Mouse (Mus musculus) myocyte (in vitro differentiated cells): Measurements from ENCODE around the gene Setd5. TPM values are rescaled to one million over a fixed set of nuclear protein-coding genes. Genes with fewer than 3 reads are reported as not detected.

Experiments used
- H3K27me3 ChIP-seq: one replicate; pipeline ENCODE4 v1.6.1; 2011; ENCODE audit not compliant: control insufficient read depth, insufficient read depth, insufficient read length
- H3K36me3 ChIP-seq: one replicate; pipeline ENCODE4 v1.6.1; 2011; ENCODE audit not compliant: control insufficient read depth, insufficient read depth
- H3K4me2 ChIP-seq: one replicate; pipeline ENCODE4 v1.6.1; 2011; ENCODE audit warnings: low read depth, control low read depth
- H3K4me3 ChIP-seq: one replicate; pipeline ENCODE4 v1.5.1; 2011; ENCODE audit warnings: mild to moderate bottlenecking, control low read depth, moderate library complexity
- H3K79me2 ChIP-seq: one replicate; pipeline ENCODE4 v1.6.1; 2011; ENCODE audit not compliant: control insufficient read depth, insufficient read depth
- H3ac ChIP-seq: one replicate; pipeline ENCODE4 v1.6.1; 2011; ENCODE audit not compliant: control insufficient read depth, insufficient read length
- CEBPB ChIP-seq: IDR thresholded peaks from 2 replicates; pipeline ENCODE4 v1.6.1; 2011; ENCODE audit warnings: mild to moderate bottlenecking, moderate library complexity; ENCODE audit not compliant: poor library complexity, insufficient read depth, severe bottlenecking
- E2F4 ChIP-seq: IDR thresholded peaks from one replicate; pipeline ENCODE4 v1.6.1; 2011; ENCODE audit warnings: mild to moderate bottlenecking, control low read depth, moderate library complexity; ENCODE audit not compliant: insufficient read depth
- MAX ChIP-seq: IDR thresholded peaks from one replicate; pipeline ENCODE4 v1.6.1; 2011; ENCODE audit warnings: low read depth, mild to moderate bottlenecking, control low read depth
- MYOD1 ChIP-seq, 3 experiments: IDR thresholded peaks; one replicate each; pipeline ENCODE4 v1.6.1; 2011; ENCODE audit warnings: control low read depth in 2 of 3, low read depth in 2 of 3, mild to moderate bottlenecking in 2 of 3, moderate library complexity in 1 of 3; ENCODE audit not compliant: insufficient read length in 2 of 3, control insufficient read depth in 1 of 3
- MYOG ChIP-seq, 3 experiments: IDR thresholded peaks; one replicate each; pipeline ENCODE4 v1.6.1; 2011; ENCODE audit warnings: control low read depth in 2 of 3, low read depth in 2 of 3, mild to moderate bottlenecking in 2 of 3; ENCODE audit not compliant: insufficient read length in 2 of 3, control insufficient read depth in 1 of 3, insufficient read depth in 1 of 3
- POLR2A ChIP-seq: IDR thresholded peaks from one replicate; pipeline ENCODE4 v1.6.1; 2011; ENCODE audit warnings: low read depth, mild to moderate bottlenecking, control low read depth, moderate library complexity; ENCODE audit not compliant: insufficient read length
- POLR2AphosphoS2 ChIP-seq: IDR thresholded peaks from one replicate; pipeline ENCODE4 v1.6.1; 2011; ENCODE audit warnings: low read depth, control low read depth; ENCODE audit not compliant: insufficient read length
- REST ChIP-seq: IDR thresholded peaks from one replicate; pipeline ENCODE4 v1.6.1; 2011; ENCODE audit warnings: mild to moderate bottlenecking, control low read depth, moderate library complexity; ENCODE audit not compliant: insufficient read depth, insufficient read length
- SRF ChIP-seq: IDR thresholded peaks from one replicate; pipeline ENCODE4 v1.6.1; 2011; ENCODE audit warnings: low read depth; ENCODE audit not compliant: control insufficient read depth, insufficient read length
- TCF12 ChIP-seq: IDR thresholded peaks from one replicate; pipeline ENCODE4 v1.6.1; 2011; ENCODE audit warnings: mild to moderate bottlenecking, control low read depth; ENCODE audit not compliant: poor library complexity, insufficient read depth, severe bottlenecking
- TCF3 ChIP-seq: IDR thresholded peaks from one replicate; pipeline ENCODE4 v1.6.1; 2011; ENCODE audit warnings: low read depth, control low read depth; ENCODE audit not compliant: insufficient read length
- USF1 ChIP-seq: IDR thresholded peaks from one replicate; pipeline ENCODE4 v1.6.1; 2011; ENCODE audit warnings: low read depth, mild to moderate bottlenecking, control low read depth, moderate library complexity
- polyA plus RNA-seq: library from polyadenylated mRNA; unstranded; fragments of >200 nt; fragmentation: generic; extraction: Trizol; gene quantifications from one replicate; pipeline ENCODE4 v1.2.1, GENCODE M21; 2012; ENCODE audit warnings: missing spikeins

Gene Setd5
- polyA plus RNA-seq, 1 experiment: 21.8 TPM

GRCm38 (mm10) chr6:113170651-113171050 lies 93.5 kb downstream of the Setd5 start:
- Histone ChIP-seq H3K27me3 (no peaks in the 10 kb centered on the region), H3K4me3 (no peak overlapping the region), H3K79me2 (no peaks in the 10 kb centered on the region), H3K4me2 (no peak overlapping the region), H3ac (no peak overlapping the region), H3K36me3 (no peaks in the 10 kb centered on the region)
- TF ChIP-seq CEBPB: no peak
- TF ChIP-seq MAX: no peak
- no peak for TF ChIP-seq SRF
- TF ChIP-seq MYOD1 (IDR thresholded peaks at IDR 0.05; ENCODE audit: control insufficient read depth in 1 of 3, insufficient read length in 2 of 3, low read depth in 2 of 3): no peak
- no peak for TF ChIP-seq TCF12
- no peak for TF ChIP-seq USF1
- no peak for TF ChIP-seq E2F4
- TF ChIP-seq TCF3: no peak
- no peak for TF ChIP-seq REST
- TF ChIP-seq POLR2AphosphoS2: no peak
- no peak for TF ChIP-seq POLR2A
- TF ChIP-seq MYOG (IDR thresholded peaks at IDR 0.05; ENCODE audit: control insufficient read depth in 1 of 3, insufficient read depth in 1 of 3, insufficient read length in 2 of 3, low read depth in 2 of 3): no peak

DNA sequence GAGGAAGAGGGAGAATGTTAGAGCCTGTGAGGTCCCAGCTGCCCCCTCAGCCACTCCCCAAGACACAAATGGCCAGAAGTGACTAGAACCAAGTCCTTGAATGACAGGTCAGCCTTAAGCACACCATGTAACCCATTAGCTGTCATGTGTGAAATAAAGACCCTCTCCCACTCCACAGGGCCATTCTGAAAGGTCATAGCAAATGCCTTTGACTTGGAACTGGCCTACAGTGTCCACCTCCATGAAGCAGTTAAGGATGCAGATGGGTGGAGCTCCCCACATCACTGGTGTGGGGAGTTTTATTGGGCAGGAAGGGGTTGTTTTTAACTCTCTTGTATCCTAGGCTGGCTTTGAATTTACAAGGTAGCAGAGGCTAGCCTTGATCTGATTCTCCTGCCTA lies 94.8 kb downstream of the Setd5 start:
- no peaks in the 10 kb centered on the region for H3K27me3 ChIP-seq
- no peak overlapping the region for H3K4me3 ChIP-seq
- TF ChIP-seq REST (no peak), CEBPB (no peak), MYOD1 (IDR thresholded peaks at IDR 0.05; ENCODE audit: control insufficient read depth in 1 of 3, insufficient read length in 2 of 3, low read depth in 2 of 3) (no peak), POLR2AphosphoS2 (no peak), MYOG (IDR thresholded peaks at IDR 0.05; ENCODE audit: control insufficient read depth in 1 of 3, insufficient read depth in 1 of 3, insufficient read length in 2 of 3, low read depth in 2 of 3) (no peak), TCF12 (no peak), MAX (no peak)
- no peaks in the 10 kb centered on the region for H3K36me3 ChIP-seq
- no peak overlapping the region for H3ac ChIP-seq
- no peak overlapping the region for H3K4me2 ChIP-seq
- no peaks in the 10 kb centered on the region for H3K79me2 ChIP-seq

DNA sequence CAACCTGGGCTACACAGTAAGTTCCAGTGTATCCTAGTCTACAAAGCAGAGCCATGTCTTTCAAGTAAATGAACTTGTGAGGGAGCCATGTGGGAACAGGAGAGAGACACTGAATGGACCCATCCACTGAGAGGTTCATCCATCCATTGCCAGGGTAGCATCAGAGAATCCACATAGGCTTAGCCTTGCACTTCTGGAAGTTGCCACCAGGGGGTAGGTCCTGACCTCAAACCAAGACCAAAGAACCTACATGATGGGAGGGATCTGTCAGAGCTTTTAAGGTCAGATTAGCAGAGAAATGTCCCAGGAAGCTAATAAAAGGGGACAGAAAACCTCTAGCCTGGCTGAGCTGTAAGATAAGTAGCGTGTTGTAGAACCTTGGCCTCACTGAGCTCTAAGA lies 95.4 kb downstream of the Setd5 start:
- Histone ChIP-seq H3ac (no peak overlapping the region), H3K27me3 (no peaks in the 10 kb centered on the region), H3K4me3 (no peak overlapping the region), H3K4me2 (no peak overlapping the region), H3K36me3 (no peaks in the 10 kb centered on the region), H3K79me2 (no peaks in the 10 kb centered on the region)
- no peak for TF ChIP-seq TCF3
- TF ChIP-seq POLR2A: no peak
- TF ChIP-seq USF1: no peak
- TF ChIP-seq MYOD1 (IDR thresholded peaks at IDR 0.05; ENCODE audit: control insufficient read depth in 1 of 3, insufficient read length in 2 of 3, low read depth in 2 of 3): no peak
- TF ChIP-seq REST: no peak
- TF ChIP-seq POLR2AphosphoS2: no peak
- TF ChIP-seq MYOG (IDR thresholded peaks at IDR 0.05; ENCODE audit: control insufficient read depth in 1 of 3, insufficient read depth in 1 of 3, insufficient read length in 2 of 3, low read depth in 2 of 3): no peak
- TF ChIP-seq CEBPB: no peak

- H3ac ChIP-seq: no peak overlapping the region
- no peaks in the 10 kb centered on the region for H3K36me3 ChIP-seq
- no peaks in the 10 kb centered on the region for H3K79me2 ChIP-seq
- no peak overlapping the region for H3K4me3 ChIP-seq
- H3K27me3 ChIP-seq: peaks cover 11% of the 10 kb centered on the region
- TF ChIP-seq MYOD1 (IDR thresholded peaks at IDR 0.05; ENCODE audit: control insufficient read depth in 1 of 3, insufficient read length in 2 of 3, low read depth in 2 of 3) (no peak), TCF3 (no peak), POLR2A (no peak), TCF12 (no peak), E2F4 (no peak), SRF (no peak), REST (no peak), USF1 (no peak)
- H3K4me2 ChIP-seq: no peak overlapping the region
These were observed 98.3 kb downstream of the Setd5 start for GRCm38 (mm10) chr6:113175469-113175868.

DNA sequence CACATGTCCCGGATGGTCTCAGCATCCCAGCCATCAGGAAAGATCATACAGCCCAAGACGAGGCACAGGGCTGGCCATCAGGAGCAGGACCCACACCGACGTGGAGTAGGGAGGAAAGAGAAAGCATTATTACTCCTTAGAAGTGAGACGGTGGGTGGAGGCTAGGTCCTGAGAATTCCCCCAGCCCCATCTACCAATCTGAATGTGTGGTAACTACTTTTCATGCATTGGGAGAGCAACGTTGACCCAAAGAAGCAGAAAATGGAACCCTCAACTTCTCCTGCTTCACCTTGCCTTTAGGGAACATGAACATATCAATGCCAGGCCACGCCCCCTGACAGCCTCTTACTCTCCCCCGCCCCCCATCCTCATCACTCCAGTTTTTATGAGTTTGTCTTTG lies 99.4 kb downstream of the Setd5 start:
- TF ChIP-seq E2F4: no peak

More for the DNA sequence above, 99.4 kb downstream of the Setd5 start:
- no peaks in the 10 kb centered on the region for H3K79me2 ChIP-seq
- no peaks in the 10 kb centered on the region for H3K36me3 ChIP-seq
- H3K4me2 ChIP-seq: no peak overlapping the region
- H3K27me3 ChIP-seq: peaks cover 11% of the 10 kb centered on the region
- H3ac ChIP-seq: no peak overlapping the region
- no peak overlapping the region for H3K4me3 ChIP-seq
